Mouse (Mus musculus): ENCODE measurements around the gene Hspa1l. TPM values are rescaled to one million over a fixed set of nuclear protein-coding genes. Genes with fewer than 3 reads are reported as not detected.
A peak's percentile ranks its signal among the peaks of the same experiment; 100 is the strongest.

The Hspa1l gene
- polyA plus RNA-seq, 1 experiment from 2014 or later, result 0.81 TPM

DNA sequence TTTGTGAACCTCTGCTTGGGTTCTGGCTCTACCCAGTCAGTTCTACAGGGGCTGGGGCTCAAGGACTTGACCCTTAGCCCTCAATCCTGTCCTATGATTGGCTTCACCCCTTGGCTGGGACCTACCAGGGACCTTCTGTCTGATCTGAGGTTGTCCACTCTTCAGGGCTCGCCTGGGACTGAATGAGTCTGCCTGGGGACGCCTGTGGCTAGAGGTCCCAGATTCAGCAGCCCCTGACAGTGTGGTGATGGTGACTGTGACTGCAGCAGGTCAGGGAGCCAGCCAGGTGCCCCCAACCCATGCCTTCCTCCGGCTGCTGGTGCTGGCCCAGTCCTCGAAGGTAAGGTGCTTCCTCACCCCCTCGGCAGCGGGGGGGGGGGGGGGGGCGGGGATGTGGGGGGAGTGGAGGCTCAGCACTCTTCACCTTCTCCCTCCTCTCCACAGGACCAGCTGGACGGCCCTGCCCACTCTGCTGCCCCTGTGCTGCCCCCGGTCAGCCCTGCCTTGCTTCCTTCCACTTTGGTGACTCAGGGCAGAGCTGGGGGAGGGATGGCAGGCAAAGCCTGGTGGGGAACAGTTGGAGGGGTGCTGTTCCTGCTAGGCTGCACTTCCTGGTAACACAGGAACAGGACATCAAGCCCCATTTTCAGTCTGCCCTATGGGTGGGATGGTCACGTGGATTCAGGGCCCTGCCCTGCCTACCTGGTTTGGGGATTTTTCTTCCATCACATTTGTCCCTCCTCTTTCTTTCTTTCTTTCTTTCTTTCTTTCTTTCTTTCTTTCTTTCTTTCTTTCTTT, 52.4 kb downstream of the Hspa1l start:
- no peaks in the 10 kb centered on the region for H3K9me3 ChIP-seq
- H3K4me3 ChIP-seq, result no peak overlapping the region
- peak overlapping the region; percentile 31; the same call in 1 of the 2 replicates for H3K9ac ChIP-seq
- no peak for ATAC-seq (ENCODE audit: low FRiP score, low read depth)
- H3K36me3 ChIP-seq, result no peaks in the 10 kb centered on the region
- H3K27ac ChIP-seq, result no peak overlapping the region
- no peak overlapping the region for H3K4me2 ChIP-seq (replicated peaks)
- WGBS, result 60% methylated on average over 7 of the region's 10 CpGs
- peaks cover 36% of the 10 kb centered on the region for H3K4me1 ChIP-seq
- H3K27me3 ChIP-seq, result no peaks in the 10 kb centered on the region

DNA sequence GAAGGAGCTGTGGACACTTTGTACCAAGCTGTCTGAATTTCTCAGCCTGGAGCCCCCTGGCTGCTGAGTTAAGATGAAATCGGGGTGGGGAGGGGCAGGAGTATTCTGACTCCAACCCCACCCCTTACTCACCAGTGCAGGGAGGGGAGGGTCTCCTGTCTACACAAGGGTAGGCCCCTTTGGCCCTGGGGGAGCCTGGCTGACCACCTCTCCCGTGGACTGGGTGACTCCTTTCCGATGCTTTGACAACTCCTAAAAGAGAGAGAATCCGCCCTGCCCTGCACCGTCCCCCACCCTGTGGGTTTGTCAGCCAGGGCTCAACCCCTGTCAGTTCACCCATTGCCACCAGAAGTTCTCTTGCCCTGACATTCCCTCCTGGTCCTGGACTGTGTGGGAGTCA, 53.7 kb downstream of the Hspa1l start:
- no peak overlapping the region for H3K4me3 ChIP-seq
- WGBS, result 85% methylated on average over 5 of the region's 5 CpGs
- no peaks in the 10 kb centered on the region for H3K36me3 ChIP-seq
- ATAC-seq (ENCODE audit: low FRiP score, low read depth), result no peak
- H3K9me3 ChIP-seq, result no peaks in the 10 kb centered on the region
- peak overlapping the region; percentile 16; the same call in 1 of the 2 replicates for H3K27ac ChIP-seq
- no peaks in the 10 kb centered on the region for H3K27me3 ChIP-seq
- H3K4me1 ChIP-seq, result peaks cover 33% of the 10 kb centered on the region
- peak overlapping the region; percentile 23 for H3K4me2 ChIP-seq (replicated peaks)
- H3K9ac ChIP-seq, result peak overlapping the region; percentile 35; the same call in 1 of the 2 replicates

DNA sequence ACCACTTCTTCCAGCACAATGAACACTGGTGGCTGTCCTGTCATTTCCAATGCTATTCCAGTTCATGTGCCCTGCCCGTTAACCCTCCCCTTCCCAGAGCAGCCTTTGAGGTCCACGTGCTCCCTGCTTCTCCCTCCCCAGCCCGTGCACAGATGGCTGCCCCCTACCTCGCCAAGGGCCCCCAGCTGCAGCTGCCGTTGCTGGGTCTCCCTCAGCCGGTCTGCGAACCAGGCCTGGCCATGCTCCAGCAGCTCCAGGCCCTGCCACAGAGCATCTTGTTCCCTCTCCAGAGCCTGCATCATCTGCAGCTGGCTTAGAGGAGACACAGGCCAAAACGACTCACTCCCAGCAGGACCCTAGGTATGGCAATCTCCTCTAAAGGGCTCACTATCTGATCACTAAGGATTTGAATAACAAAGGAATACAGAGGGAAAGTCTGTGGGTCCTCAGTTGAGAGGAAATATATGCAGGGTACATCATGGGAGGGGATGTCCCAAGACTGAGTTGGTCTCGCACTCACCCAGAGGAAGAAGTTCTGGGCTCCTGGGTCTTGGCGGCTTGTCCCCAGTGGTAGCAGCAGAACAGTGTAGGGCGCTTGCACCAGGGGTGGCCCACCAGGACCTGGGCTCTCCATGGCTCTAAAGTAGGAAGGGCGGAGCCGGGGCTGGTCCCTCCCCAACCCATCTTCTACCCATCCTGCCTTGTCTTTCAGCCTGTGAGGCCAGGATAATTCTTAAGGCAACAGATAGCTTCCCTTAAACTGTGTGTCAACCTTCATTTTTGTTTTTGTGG, 55.0 kb downstream of the Hspa1l start, which contains the start of gene Sapcd1:
TSS of gene Sapcd1 (minus strand) at position 740 of the 792 bp plus-strand sequence.
- 32% methylated on average over 13 of the region's 13 CpGs for WGBS
- Histone ChIP-seq H3K4me3 (peak within 1 kb of the TSS; percentile 13), H3K4me2 (replicated peaks) (peak within 1 kb of the TSS; percentile 48), H3K36me3 (no peaks in the 10 kb centered on the region), H3K27me3 (no peaks in the 10 kb centered on the region), H3K27ac (peak within 1 kb of the TSS; percentile 74), H3K9me3 (no peaks in the 10 kb centered on the region), H3K9ac (peak within 1 kb of the TSS; percentile 50; the same call in 1 of the 2 replicates), H3K4me1 (peaks cover 27% of the 10 kb centered on the region)
- ATAC-seq (ENCODE audit: low FRiP score, low read depth), result peak; percentile 66

DNA sequence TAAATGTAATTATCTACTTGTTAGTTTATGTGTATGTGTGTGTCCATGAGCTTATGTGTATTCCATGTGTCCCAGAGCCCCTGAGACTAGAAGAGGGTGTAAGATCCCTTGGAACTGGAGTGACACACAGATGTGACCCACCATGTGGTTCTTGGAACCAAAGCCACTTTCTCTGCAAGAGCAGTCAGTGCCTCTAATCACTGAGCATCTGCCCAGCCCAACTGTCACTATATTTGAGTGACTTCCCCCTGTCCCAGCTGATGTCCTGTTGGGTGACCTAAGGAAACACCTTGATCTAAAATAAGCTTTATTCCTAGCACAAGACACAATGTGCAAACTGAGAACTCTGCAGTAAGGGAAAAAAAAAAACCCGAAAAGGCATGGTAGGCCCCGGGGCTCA, 55.8 kb downstream of the Hspa1l start:
- H3K36me3 ChIP-seq, result no peaks in the 10 kb centered on the region
- no peak overlapping the region for H3K9ac ChIP-seq
- 80% methylated on average over 2 of the region's 2 CpGs for WGBS
- no peak overlapping the region for H3K4me3 ChIP-seq
- H3K27ac ChIP-seq, result no peak overlapping the region; the same call in 1 of the 2 replicates
- H3K4me2 ChIP-seq (replicated peaks), result no peak overlapping the region
- H3K9me3 ChIP-seq, result no peaks in the 10 kb centered on the region
- H3K27me3 ChIP-seq, result no peaks in the 10 kb centered on the region
- H3K4me1 ChIP-seq, result peaks cover 27% of the 10 kb centered on the region
- no peak for ATAC-seq (ENCODE audit: low FRiP score, low read depth)

Other genes with a start within 250 kb of the Hspa1l start
- gene C4b, start 228.8 kb upstream of the Hspa1l start, polyA plus RNA-seq (2015; fragmentation: Nextera tagmentation; extraction: Ambion mirVana), result 0.06 and 0.17 TPM in 2 replicates
- gene Cyp21a1, start 168.1 kb upstream of the Hspa1l start, polyA plus RNA-seq (2015; fragmentation: Nextera tagmentation; extraction: Ambion mirVana), result 0.18 TPM in 1 of 2 replicates, not detected in the other
- 28.2 and 28.7 TPM in 2 replicates for gene Stk19, start 135.8 kb upstream of the Hspa1l start, polyA plus RNA-seq (2015; fragmentation: Nextera tagmentation; extraction: Ambion mirVana)
- gene Dxo, start 135.7 kb upstream of the Hspa1l start, polyA plus RNA-seq (2015; fragmentation: Nextera tagmentation; extraction: Ambion mirVana), result 62.8 and 74.3 TPM in 2 replicates
- 54.0 and 55.2 TPM in 2 replicates for gene Skiv2l, start 122.5 kb upstream of the Hspa1l start, polyA plus RNA-seq (2015; fragmentation: Nextera tagmentation; extraction: Ambion mirVana)
- 114 and 126 TPM in 2 replicates for gene Nelfe, start 122.3 kb upstream of the Hspa1l start, polyA plus RNA-seq (2015; fragmentation: Nextera tagmentation; extraction: Ambion mirVana)
- 1.9 and 2.0 TPM in 2 replicates for gene Cfb, start 110.2 kb upstream of the Hspa1l start, polyA plus RNA-seq (2015; fragmentation: Nextera tagmentation; extraction: Ambion mirVana)
- 5.4 TPM in 2 replicates for gene Zbtb12, start 93.2 kb upstream of the Hspa1l start, polyA plus RNA-seq (2015; fragmentation: Nextera tagmentation; extraction: Ambion mirVana)
- gene Gm20547, start 90.7 kb upstream of the Hspa1l start, polyA plus RNA-seq (2015; fragmentation: Nextera tagmentation; extraction: Ambion mirVana), result not detected in 2 replicates
- 1.6 and 2.4 TPM in 2 replicates for gene C2, start 74.4 kb upstream of the Hspa1l start, polyA plus RNA-seq (2015; fragmentation: Nextera tagmentation; extraction: Ambion mirVana)
- 97.0 and 103 TPM in 2 replicates for gene Ehmt2, start 74.2 kb upstream of the Hspa1l start, polyA plus RNA-seq (2015; fragmentation: Nextera tagmentation; extraction: Ambion mirVana)
- gene Slc44a4, start 58.2 kb upstream of the Hspa1l start, polyA plus RNA-seq (2015; fragmentation: Nextera tagmentation; extraction: Ambion mirVana), result 0.14 TPM in 1 of 2 replicates, not detected in the other
- gene Neu1, start 41.5 kb upstream of the Hspa1l start, polyA plus RNA-seq (2015; fragmentation: Nextera tagmentation; extraction: Ambion mirVana), result 20.0 and 21.0 TPM in 2 replicates
- 0.32 and 0.43 TPM in 2 replicates for gene Hspa1b, start 13.5 kb upstream of the Hspa1l start, polyA plus RNA-seq (2015; fragmentation: Nextera tagmentation; extraction: Ambion mirVana)
- gene Gm20481, start 2.8 kb upstream of the Hspa1l start, polyA plus RNA-seq (2015; fragmentation: Nextera tagmentation; extraction: Ambion mirVana), result not detected in 2 replicates
- gene Hspa1a, start 547 bp upstream of the Hspa1l start, polyA plus RNA-seq (2015; fragmentation: Nextera tagmentation; extraction: Ambion mirVana), result 3.7 and 4.4 TPM in 2 replicates
- 196 and 200 TPM in 2 replicates for gene Lsm2, start 9.2 kb downstream of the Hspa1l start, polyA plus RNA-seq (2015; fragmentation: Nextera tagmentation; extraction: Ambion mirVana)
- 102 and 110 TPM in 2 replicates for gene Vars, start 28.3 kb downstream of the Hspa1l start, polyA plus RNA-seq (2015; fragmentation: Nextera tagmentation; extraction: Ambion mirVana)
- 0.17 TPM in 2 replicates for gene Vwa7, start 43.9 kb downstream of the Hspa1l start, polyA plus RNA-seq (2015; fragmentation: Nextera tagmentation; extraction: Ambion mirVana)
- gene Sapcd1, start 55.3 kb downstream of the Hspa1l start, polyA plus RNA-seq (2015; fragmentation: Nextera tagmentation; extraction: Ambion mirVana), result 7.2 and 8.2 TPM in 2 replicates
- gene Msh5, start 74.0 kb downstream of the Hspa1l start, polyA plus RNA-seq (2015; fragmentation: Nextera tagmentation; extraction: Ambion mirVana), result 2.6 and 4.6 TPM in 2 replicates
- gene Clic1, start 77.3 kb downstream of the Hspa1l start, polyA plus RNA-seq (2015; fragmentation: Nextera tagmentation; extraction: Ambion mirVana), result 247 and 266 TPM in 2 replicates
- 423 and 428 TPM in 2 replicates for gene Ddah2, start 86.3 kb downstream of the Hspa1l start, polyA plus RNA-seq (2015; fragmentation: Nextera tagmentation; extraction: Ambion mirVana)
- 0.15 TPM in 1 of 2 replicates, not detected in the other for gene Ly6g6c, start 92.7 kb downstream of the Hspa1l start, polyA plus RNA-seq (2015; fragmentation: Nextera tagmentation; extraction: Ambion mirVana)
- gene Mpig6b, start 93.5 kb downstream of the Hspa1l start, polyA plus RNA-seq (2015; fragmentation: Nextera tagmentation; extraction: Ambion mirVana), result 0.29 and 0.71 TPM in 2 replicates
- 2.0 and 3.4 TPM in 2 replicates for gene Ly6g6e, start 104.2 kb downstream of the Hspa1l start, polyA plus RNA-seq (2015; fragmentation: Nextera tagmentation; extraction: Ambion mirVana)
- 0.57 and 0.65 TPM in 2 replicates for gene Ly6g6d, start 105.4 kb downstream of the Hspa1l start, polyA plus RNA-seq (2015; fragmentation: Nextera tagmentation; extraction: Ambion mirVana)
- gene Ly6g6f, start 112.9 kb downstream of the Hspa1l start, polyA plus RNA-seq (2015; fragmentation: Nextera tagmentation; extraction: Ambion mirVana), result 0.17 and 0.28 TPM in 2 replicates
- gene Abhd16a, start 116.6 kb downstream of the Hspa1l start, polyA plus RNA-seq (2015; fragmentation: Nextera tagmentation; extraction: Ambion mirVana), result 93.1 and 94.9 TPM in 2 replicates
- gene Ly6g5c, start 135.6 kb downstream of the Hspa1l start, polyA plus RNA-seq (2015; fragmentation: Nextera tagmentation; extraction: Ambion mirVana), result not detected in 2 replicates
- 0.91 and 1.1 TPM in 2 replicates for gene Ly6g5b, start 142.7 kb downstream of the Hspa1l start, polyA plus RNA-seq (2015; fragmentation: Nextera tagmentation; extraction: Ambion mirVana)
- gene Gpank1, start 148.8 kb downstream of the Hspa1l start, polyA plus RNA-seq (2015; fragmentation: Nextera tagmentation; extraction: Ambion mirVana), result 21.3 and 21.9 TPM in 2 replicates
- 279 and 284 TPM in 2 replicates for gene Csnk2b, start 149.3 kb downstream of the Hspa1l start, polyA plus RNA-seq (2015; fragmentation: Nextera tagmentation; extraction: Ambion mirVana)
- gene D17H6S53E, start 153.7 kb downstream of the Hspa1l start, polyA plus RNA-seq (2015; fragmentation: Nextera tagmentation; extraction: Ambion mirVana), result 11.7 and 13.4 TPM in 2 replicates
- 3.2 TPM in 1 of 2 replicates, not detected in the other for gene Apom, start 159.3 kb downstream of the Hspa1l start, polyA plus RNA-seq (2015; fragmentation: Nextera tagmentation; extraction: Ambion mirVana)
- gene Bag6, start 162.5 kb downstream of the Hspa1l start, polyA plus RNA-seq (2015; fragmentation: Nextera tagmentation; extraction: Ambion mirVana), result 66.7 and 67.2 TPM in 2 replicates
- gene Prrc2a, start 192.2 kb downstream of the Hspa1l start, polyA plus RNA-seq (2015; fragmentation: Nextera tagmentation; extraction: Ambion mirVana), result 217 and 227 TPM in 2 replicates
- gene Aif1, start 203.4 kb downstream of the Hspa1l start, polyA plus RNA-seq (2015; fragmentation: Nextera tagmentation; extraction: Ambion mirVana), result 9.0 and 10.2 TPM in 2 replicates
- gene Lst1, start 215.7 kb downstream of the Hspa1l start, polyA plus RNA-seq (2015; fragmentation: Nextera tagmentation; extraction: Ambion mirVana), result 10.1 and 12.1 TPM in 2 replicates
- gene Ltb, start 221.7 kb downstream of the Hspa1l start, polyA plus RNA-seq (2015; fragmentation: Nextera tagmentation; extraction: Ambion mirVana), result 0.99 and 1.3 TPM in 2 replicates
- gene Tnf, start 229.3 kb downstream of the Hspa1l start, polyA plus RNA-seq (2015; fragmentation: Nextera tagmentation; extraction: Ambion mirVana), result 0.27 and 0.36 TPM in 2 replicates
- not detected in 2 replicates for gene Lta, start 232.6 kb downstream of the Hspa1l start, polyA plus RNA-seq (2015; fragmentation: Nextera tagmentation; extraction: Ambion mirVana)
- gene Gm16181, start 248.1 kb downstream of the Hspa1l start, polyA plus RNA-seq (2015; fragmentation: Nextera tagmentation; extraction: Ambion mirVana), result 0.40 and 0.60 TPM in 2 replicates

Data from limb, embryonic 13.5 days (tissue).